Mouse (Mus musculus): ENCODE data around the gene 4933411K16Rik.

The 4933411K16Rik gene

DNA sequence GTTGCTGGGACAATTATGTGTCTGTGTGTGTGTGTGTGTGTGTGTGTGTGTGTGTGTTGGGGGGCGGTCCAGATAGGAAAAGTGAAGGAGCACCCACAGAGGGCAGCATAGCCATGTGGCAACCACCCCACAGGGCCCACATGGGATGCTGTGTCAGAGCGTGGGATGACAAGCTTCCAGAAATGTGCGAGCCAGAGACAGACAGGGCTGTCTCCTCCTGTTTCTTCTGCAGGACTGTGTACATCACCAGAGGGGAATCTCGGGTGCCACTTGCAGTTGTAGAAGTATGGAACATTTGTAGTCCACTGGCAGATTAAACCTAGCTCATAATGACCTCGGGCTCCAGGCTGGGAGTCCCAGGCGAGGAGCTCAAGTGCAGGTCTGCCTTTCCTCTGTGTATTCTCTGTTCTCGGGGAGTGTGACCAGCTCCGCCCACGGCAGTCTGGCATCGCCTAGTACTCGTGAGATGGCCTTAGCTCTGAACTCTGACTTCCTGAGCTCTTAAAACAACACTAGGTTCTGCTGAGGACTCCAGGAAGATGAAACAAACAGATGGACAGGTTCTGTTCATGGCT lies 17.1 kb upstream of the 4933411K16Rik start:
- DNase-seq (ENCODE audit: inconsistent age in 2 of 2, low spot score in 1 of 2): no peak

DNA sequence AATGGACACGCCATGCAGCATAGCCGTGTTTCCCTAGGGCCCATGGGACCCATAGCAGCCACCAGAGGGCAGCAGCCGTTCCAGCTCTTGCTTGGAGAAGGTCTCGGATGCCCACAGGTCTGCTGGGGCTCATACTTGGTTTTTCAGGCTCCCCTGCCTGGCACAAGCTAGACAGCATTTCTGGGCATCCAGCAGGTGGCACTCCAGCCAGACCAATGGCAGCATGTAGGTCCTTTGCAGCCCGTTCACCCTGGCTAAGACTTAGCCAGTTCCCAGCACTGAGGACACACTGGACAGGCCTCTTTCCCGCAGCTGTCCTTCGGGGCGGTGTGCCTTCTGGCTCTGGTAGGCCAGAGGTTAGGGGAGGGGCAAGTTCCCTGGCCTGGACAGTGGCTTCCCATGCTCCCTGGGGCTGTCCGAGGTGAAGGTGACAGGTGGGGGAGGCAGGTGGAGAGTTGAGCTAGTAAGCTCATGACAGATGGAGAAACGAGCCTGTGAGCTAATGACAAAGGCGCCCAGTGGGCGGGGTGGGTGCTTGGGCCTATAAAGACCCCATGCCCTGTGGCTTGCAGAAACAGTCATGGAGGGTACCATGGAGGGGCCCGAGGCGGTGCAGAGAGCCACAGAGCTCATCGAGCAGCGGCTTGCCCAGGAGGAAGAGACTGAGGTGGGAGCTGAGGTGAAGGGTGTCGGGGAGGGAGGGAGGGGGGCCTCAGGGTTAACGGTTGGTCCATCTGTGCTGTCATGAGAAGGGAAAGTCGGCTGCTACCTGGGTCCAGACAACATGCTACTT lies 16.4 kb upstream of the 4933411K16Rik start, which contains the start of gene Ankrd2:
Gene Ankrd2, plus strand, starts transcription at position 545 of the 793 bp plus-strand sequence.
- DNase-seq (ENCODE audit: inconsistent age in 2 of 2, low spot score in 1 of 2): peak; percentile 91 to 95

DNA sequence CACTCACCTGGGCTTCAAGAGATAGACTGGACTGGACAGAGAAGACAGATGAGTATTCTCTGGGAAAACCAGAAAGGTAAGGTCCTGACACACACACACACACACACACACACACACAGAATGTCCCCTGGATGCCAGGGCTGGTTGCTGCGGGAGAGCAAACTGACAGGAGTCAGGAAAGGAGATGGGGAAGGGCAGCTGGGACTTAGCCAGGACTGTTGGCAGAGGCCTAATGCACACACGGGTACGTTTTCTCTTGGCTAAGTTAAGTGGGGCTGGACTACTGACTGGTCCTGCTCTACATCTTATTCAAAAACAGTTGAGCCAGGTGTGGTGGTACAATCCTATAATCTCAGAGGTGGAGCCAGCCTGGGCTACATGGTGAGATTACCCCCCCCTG lies 15.7 kb upstream of the 4933411K16Rik start:
- DNase-seq (ENCODE audit: inconsistent age in 2 of 2, low spot score in 1 of 2): no peak

DNA sequence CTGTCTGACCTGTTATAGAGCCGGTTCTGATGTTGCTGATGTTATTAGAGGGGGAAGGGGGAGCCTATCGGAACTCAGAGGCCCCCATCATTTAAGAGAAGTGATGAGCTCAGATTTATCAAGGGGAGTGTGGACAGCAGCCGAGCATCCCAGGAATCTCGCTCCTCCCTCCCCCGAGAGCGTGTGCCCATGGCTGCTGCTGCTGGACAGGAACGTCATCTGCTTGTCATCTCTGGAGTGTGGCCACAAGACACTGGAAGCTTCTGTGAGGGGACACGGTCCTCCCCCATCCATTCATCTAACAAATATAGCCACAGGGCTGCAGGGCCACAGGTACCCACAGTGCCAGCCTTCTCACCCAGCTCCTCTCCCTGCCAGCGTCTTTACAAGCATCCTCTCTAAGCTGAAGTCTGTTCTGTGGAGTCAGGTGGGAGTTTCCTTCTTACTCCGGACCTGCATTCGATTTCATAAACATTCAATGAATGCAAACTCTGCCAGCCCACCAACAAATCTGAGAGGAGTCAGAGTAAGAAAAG lies 14.8 kb upstream of the 4933411K16Rik start:
- DNase-seq (ENCODE audit: inconsistent age in 2 of 2, low spot score in 1 of 2): no peak

DNA sequence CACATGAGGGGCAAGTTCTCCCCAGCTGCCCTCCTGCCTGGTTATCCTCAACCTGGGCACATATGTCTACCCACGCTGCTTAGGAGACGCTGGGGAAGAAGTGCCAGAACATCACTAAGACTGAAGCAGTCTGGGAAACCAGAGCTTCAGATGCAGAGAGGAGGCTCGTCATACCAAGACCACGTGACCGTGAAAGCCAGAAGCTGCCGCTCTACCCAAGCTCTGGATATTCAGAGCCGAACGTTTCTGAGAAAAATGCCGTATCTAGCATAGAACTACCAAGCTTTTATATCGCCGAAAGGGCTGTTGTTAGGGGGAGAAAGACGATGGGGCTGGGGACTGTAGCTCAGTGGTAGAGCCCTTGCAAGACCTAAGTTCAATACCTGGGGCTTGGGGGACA lies 13.7 kb upstream of the 4933411K16Rik start:
- no peak for DNase-seq (ENCODE audit: inconsistent age in 2 of 2, low spot score in 1 of 2)

DNA sequence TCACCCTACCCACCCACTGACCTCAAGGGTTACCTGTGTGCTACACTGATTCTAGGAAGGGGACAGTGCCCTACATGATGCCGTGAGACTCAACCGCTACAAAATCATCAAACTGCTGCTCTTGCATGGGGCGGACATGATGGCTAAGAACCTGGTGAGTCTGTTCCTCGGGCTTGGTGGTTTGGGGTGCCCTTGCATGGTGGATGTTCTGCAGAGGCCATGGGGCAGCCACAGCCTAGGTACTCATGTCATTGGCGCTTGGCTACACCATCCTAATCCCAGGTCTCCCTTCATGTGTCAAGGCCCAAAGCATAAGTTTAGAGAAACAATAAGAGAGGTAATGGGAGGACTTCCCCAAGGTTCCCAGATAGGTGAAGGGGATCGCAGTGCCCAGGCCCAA lies 8.1 kb upstream of the 4933411K16Rik start:
- DNase-seq (ENCODE audit: inconsistent age in 2 of 2, low spot score in 1 of 2): peak in 1 of 2 experiments; percentile 19

DNA sequence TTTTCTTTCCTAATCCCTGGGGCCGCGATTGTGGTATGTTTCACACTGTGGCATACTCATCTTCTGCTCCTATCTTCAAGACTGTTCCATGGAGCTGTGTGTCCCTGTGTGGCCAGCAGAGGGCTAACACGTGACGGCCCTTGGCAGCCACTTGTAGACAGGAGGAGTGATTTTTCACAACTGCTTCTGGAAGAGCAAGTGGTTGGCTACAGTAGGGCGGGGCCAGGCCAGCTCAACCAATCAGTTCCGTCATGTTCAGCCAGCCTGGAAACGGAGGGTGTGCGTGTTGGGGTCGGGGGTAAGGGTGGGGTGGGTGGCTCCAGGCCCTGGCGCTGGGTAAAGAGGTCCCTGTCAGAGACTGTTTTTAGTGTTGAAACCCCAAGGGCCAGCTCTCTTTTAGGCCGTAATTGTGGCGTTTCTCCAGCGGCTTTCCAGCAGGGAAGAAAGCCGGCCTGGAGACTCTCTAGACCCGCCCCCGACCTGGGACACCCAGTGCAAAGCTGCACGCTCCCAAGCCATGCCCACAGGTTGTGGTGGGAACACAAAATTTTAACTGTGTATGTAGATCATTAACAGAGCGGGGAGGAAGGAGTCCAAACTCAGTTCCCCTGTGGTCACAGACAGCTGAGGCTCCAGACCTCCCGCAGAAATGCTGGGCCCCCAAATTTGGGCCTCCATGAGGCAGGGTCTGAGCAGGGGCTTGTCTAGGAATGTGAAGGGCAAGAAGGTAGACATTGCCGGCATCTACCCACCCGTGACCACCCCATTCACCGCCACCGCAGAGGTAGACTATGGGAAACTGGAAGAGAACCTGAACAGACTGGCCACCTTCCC lies 6.6 kb upstream of the 4933411K16Rik start, which contains the start of gene Hoga1:
Gene Hoga1, plus strand, starts transcription at position 342 of the 834 bp plus-strand sequence.
- DNase-seq (ENCODE audit: inconsistent age in 2 of 2, low spot score in 1 of 2): peak; percentile 82 to 90

DNA sequence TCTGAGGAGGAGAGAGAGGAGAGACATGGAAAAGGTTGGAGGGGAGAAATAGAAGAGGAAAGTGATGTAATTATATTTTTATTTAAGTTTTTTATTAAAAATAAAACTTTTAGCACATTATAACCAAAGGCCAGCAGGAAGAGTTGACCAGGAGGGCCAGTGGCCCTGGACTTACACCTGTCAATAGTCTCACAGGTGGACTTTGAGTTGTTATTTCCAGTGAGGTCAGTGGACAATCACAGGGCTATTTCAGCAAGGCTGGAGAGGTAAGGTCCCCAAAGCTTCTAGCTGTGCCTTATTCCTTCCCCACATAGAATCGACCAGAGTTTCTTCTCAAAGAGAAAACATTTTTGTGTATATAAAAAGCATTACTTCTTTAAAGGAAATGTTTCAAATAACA lies 1.8 kb upstream of the 4933411K16Rik start:
- DNase-seq (ENCODE audit: inconsistent age in 2 of 2, low spot score in 1 of 2): no peak

DNA sequence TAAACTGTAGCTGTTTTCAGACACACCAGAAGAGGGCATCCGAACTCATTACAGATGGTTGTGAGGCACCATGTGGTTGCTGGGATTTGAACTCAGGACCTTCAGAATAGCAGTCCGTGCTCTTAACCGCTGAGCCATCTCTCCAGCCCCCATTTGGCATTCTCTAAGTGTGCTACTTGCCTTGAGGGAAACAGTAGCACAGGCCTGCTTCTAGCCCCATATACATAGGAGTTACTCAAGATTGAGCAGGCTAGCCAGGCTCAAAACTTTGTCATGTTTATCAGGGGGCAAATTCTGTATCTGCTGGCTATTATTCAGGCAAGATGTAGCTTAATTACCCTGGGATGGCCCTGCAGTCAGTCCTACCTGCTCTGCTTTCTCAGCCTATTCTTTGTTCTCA lies 697 bp upstream of the 4933411K16Rik start:
- no peak for DNase-seq (ENCODE audit: inconsistent age in 2 of 2, low spot score in 1 of 2)

DNA sequence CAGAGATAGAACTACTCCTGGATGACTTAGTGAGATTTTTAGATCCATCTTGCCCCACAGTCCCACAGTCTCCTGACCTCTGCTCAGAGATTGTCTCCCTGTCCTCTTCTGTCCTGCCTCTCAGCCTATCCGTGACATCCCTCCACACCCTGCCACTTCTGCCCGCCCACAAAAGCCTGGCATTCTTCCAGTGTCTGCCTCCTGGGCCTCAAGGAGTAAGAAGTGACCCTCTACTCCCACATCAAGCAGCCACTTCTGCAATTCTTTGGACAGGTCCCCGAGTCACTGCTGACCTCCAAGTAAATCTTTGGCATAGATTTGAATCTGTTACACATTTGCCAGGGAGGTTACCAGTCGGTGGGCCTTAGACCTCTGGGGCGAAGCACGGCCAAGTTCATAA lies 2.2 kb downstream of the 4933411K16Rik start:
- DNase-seq (ENCODE audit: inconsistent age in 2 of 2, low spot score in 1 of 2): peak in 1 of 2 experiments; percentile 25

DNA sequence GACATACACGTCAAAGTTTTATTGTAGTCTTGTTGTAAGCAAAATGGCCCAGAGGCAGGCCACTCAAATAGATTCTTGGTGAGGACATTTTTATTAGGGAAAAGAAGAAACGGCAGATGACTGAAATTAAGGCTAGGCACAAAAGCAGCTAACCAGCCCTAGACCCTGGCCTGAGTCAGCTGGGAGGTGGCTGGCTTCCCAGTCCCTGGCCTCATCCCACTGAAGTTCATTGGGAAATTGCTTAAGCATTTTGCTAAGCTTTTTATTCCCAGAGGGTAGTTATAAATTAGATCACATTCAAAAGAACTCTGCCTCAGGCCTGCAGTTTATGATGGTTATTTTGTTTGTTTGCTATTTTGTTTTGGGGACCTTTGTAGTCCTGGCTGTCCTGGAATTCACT lies 3.8 kb downstream of the 4933411K16Rik start:
- peak in 1 of 2 experiments; percentile 52 for DNase-seq (ENCODE audit: inconsistent age in 2 of 2, low spot score in 1 of 2)

DNA sequence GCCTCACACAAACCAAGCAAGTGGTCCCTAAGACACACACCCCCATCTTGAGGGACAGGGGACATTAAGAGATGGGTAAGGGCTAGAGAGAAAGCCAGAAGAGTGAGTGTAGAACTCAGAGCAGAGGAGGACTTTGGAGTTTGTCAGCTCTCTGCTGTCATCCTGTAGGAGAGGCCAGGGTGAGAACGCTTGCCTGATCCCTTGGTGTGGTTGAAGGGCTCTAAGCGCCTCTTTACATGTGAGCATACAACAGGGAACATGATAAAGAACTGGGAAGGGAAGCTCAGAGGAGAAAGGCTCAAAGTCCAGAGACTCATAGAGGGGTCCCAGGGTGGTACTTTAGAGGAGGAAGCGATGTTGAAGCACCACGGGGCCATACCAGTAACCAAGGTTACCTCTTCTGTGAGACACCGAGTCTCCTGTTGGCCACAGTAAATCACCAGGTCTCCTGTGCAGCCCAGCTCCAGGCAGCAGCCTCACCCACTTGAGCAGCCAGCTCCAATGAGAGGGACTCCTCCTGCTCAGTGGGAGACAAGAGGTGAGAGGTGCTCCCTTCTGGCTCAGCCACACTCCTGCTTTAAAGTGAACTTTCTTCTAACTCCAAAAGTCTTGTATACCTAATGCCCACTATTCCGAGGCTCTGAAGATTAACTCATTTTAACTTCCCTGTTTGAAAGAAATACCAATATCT lies 4.8 kb downstream of the 4933411K16Rik start:
- DNase-seq (ENCODE audit: inconsistent age in 2 of 2, low spot score in 1 of 2): no peak

DNA sequence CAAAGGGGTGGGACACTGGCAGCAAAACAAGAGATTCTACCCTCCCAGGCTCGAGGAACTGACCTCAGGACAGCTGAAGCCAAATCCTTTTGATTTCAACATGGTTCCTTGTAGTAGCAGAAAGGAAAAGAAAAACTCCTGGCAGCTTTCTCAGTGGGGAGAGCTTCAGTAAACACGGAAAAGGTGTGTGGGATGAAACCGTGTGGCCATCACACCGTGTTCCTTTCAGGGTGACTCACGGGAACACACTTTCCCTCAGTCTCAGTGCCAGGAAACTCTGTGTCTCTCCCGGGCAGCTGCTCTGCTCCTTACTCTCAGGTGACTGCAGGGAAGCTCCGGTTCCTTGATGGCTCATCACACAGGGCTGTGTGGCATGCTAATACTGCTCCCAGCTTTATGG lies 6.4 kb downstream of the 4933411K16Rik start:
- peak; percentile 21 to 71 for DNase-seq (ENCODE audit: inconsistent age in 2 of 2, low spot score in 1 of 2)

DNA sequence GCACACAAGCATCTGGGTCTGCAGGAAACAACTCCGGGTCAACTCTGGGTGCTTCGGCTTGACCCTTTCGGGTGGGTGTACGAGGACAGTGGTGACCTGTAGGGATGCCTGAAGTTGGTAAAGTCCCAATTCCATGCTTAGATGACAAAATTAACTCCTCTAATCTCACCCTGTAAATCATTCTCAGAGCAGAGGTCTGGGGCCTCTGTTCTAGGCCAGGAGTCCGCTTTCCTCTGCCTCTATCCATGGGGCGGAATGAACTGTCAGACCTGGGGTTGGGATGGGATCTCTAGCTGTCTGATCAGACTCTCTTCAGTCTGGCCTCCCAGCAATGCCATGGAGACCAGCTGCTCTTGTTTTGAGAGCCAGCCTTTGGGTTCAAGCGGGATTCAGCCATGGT lies 9.4 kb downstream of the 4933411K16Rik start:
- DNase-seq (ENCODE audit: inconsistent age in 2 of 2, low spot score in 1 of 2): no peak

DNA sequence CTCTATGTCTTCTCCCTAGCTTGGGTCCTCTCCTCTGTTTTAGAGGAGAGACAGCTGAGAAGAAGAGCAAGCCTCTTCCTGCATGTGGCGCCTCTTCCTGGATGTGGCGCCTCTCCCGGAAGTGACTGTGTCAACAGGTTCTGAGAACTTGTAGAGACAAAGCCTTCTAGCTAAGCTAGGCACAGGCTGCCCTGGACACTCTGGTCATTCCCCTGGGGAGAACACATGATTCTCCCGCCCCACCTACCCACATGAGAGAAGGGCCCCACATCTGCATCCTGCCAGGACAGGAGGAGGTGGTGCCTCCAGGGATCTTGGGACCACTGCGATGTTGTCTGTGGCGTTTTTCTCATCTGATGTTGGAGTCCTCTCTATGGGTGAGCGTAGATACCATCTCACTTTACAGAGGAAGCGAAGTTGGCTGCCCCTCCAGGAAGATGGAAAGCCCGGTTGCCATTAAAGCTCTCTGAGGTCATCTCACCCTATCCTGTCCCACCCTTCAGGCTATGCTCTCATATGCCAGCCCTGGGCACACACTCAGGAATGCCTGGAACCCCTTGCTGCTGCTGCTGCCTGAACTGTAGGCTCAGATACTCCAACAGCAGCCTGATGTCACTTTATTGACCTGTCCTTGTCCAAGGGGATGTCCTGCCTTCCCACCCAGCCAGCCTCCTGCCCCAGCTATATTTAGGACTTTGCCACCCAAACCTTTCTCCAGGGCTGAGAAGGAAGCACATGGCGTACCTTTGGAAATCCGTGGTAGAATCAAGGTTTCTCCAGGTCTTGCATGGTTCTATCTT lies 16.6 kb downstream of the 4933411K16Rik start:
- DNase-seq (ENCODE audit: inconsistent age in 2 of 2, low spot score in 1 of 2): no peak

DNA sequence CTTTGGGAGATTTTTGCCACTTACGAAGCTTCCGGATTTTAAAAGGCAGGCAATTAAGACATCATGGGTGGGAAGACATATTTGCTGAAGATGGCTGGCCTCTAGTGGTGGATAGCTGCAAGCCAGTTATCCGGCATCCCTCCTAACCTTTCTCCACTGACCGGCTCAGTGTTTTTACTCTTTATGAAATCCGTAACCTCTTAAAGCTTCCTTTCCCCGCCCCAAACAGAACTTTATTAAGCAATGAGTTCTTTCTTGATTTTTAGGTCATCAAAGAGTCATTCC lies 17.1 kb downstream of the 4933411K16Rik start:
- peak in 1 of 2 experiments; percentile 82 for DNase-seq (ENCODE audit: inconsistent age in 2 of 2, low spot score in 1 of 2)

DNA sequence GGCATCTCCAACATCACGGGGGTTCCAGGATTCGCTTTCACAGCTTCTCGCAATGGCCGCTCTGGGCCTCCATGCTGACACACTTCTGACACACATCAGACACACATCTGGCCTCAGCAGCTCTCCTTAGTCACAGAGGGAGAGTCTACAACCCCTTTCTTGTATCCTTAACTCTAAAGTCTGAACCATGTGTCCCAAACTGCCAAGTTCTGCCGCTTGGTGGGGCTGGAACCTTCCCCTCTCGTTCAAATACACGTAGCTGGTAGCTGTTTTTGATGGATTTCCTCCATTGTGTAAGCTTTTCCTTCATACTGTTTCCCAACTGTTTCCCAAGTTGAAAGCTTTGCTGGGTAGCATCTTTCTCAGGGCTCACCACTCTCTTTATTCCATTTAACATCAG lies 19.2 kb downstream of the 4933411K16Rik start:
- peak in 1 of 2 experiments; percentile 54 for DNase-seq (ENCODE audit: inconsistent age in 2 of 2, low spot score in 1 of 2)

DNA sequence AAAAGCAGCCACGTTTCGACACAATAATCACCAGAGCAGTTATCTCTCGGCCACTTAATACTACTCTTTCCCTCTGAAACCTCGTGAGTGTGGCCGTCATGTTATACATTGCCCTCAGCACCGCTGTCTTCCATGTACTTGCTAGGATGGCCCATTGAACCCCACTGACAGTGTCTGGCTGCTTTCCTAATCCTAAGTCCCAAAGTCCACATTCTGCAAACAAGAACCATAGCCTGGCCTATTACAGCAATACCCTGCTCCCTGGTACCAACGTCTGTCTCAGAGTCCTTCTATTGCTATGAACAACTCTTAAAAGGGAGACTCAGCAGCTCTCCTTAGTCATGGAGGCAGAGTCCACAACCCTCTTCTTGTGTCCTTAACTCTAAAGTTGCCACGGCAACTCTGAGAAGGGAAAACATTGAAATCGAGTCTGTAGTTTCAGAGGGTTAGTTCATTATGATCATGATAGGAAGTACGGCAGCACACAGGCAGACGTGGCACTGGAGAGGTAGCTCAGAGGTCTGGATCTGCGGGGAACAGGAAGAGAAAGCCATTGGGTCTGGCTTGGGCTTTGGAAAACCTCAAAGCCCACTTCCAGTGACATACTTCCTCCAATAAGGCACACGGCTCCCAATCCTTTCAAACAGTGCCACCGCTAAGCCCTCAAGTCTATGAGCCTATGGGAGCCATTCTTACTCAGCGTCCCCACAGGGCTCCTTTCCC lies 20.0 kb downstream of the 4933411K16Rik start:
- peak in 1 of 2 experiments; percentile 40 for DNase-seq (ENCODE audit: inconsistent age in 2 of 2, low spot score in 1 of 2)

DNA sequence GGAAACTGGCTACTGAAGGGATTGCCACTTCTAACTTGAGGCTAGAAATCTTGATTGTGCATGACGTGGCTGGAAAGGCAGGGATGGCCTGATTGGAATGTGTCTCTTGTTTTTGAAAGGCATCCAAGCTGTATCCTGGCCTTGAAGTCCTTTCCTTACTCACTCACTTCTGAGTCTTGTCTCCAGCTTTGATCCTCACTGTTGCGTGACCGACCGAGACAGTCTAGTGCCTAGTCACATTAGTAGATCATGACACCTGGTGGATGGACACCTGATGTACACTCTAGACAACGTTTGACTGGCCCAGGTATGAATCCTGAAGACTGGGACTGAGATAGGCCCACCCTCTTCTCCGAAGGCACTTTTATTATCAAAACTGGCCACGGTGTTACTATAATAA lies 20.8 kb downstream of the 4933411K16Rik start:
- DNase-seq (ENCODE audit: inconsistent age in 2 of 2, low spot score in 1 of 2): peak; percentile 70 to 86

Measured in adrenal gland, adult (tissue).